11 mouse cellular contexts compared by ENCODE assay signal in the genomic region with DNA sequence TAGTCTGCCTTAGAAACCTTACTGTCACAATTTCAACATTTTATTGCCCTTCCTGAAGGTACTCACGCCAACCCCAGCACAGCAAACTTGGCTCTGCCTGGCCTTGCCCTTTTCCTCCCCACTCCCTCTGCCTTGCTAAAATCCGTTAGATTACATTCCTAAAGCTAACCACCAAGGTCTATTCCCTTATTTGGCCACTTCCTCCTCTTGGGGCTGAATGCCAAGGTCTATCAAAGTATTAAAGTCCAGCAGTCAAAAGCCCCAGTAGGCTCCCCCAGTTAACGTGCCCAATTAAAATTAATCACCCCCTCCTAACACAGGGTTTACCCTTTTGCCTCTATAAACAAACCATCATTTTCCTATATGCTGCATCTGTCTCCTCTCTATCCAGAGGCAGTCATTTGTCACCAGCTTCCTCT. TPM values are rescaled to one million over a fixed set of nuclear protein-coding genes. Genes with fewer than 3 reads are reported as not detected.
DNase-seq lines count a peak whose midpoint lies in the region; ATAC-seq and TF ChIP-seq lines count a peak whose summit lies in the region.
"Had no signal": no experiment of that assay in that cellular context is flagged by ENCODE, and none has a peak within 500 bp of the region (broad histone marks: within the 10 kb centered on the region; RNA-seq: fewer than 3 reads in every experiment).

No protein-coding gene starts in this region.

- no peaks in the 10 kb centered on the region for H3K36me3 ChIP-seq in lung, embryonic 14.5 days (ENCODE audit: insufficient read depth)
- H3K36me3 ChIP-seq in myocyte (ENCODE audit: control insufficient read depth, insufficient read depth): no peaks in the 10 kb centered on the region
- no peaks in the 10 kb centered on the region for H3K36me3 ChIP-seq in midbrain, embryonic 15.5 days (replicated peaks)
- H3K36me3 ChIP-seq: neural tube, embryonic 12.5 days had no signal

- 0 out of 2 replicates have a peak overlapping the region, but pooled peaks have one; percentile 10 for H3K4me2 ChIP-seq in lung, embryonic 14.5 days
- no peak overlapping the region for H3K4me2 ChIP-seq in myocyte (ENCODE audit: low read depth)
- no peak overlapping the region for H3K4me2 ChIP-seq in midbrain, embryonic 15.5 days
- H3K4me2 ChIP-seq: neural tube, embryonic 12.5 days had no signal

- 7% methylated on average over 3 of the region's 3 CpGs for WGBS in lung, embryonic 14.5 days
- WGBS in midbrain, embryonic 15.5 days: 40% methylated on average over 3 of the region's 3 CpGs

- intact Hi-C loops in heart, postnatal 10 days (cut with DNase I): no loop called here
- intact Hi-C loops in gastrocnemius, postnatal 14 days (cut with DNase I; ENCODE audit: low total_unique reads): no loop called here

- H3K27me3 ChIP-seq in lung, embryonic 14.5 days (ENCODE audit: insufficient read depth, low read length): no peaks in the 10 kb centered on the region
- no peaks in the 10 kb centered on the region for H3K27me3 ChIP-seq in myocyte (ENCODE audit: control insufficient read depth, insufficient read depth, insufficient read length)
- H3K27me3 ChIP-seq in midbrain, embryonic 15.5 days (replicated peaks): no peaks in the 10 kb centered on the region
- H3K27me3 ChIP-seq: neural tube, embryonic 12.5 days had no signal

- 0 out of 2 replicates have a peak, but pooled peaks cover 3% of the 10 kb centered on the region for H3K4me1 ChIP-seq in lung, embryonic 14.5 days (ENCODE audit: insufficient read depth)
- no peaks in the 10 kb centered on the region for H3K4me1 ChIP-seq in midbrain, embryonic 15.5 days

- no peak for TF ChIP-seq CTCF in lung, embryonic 14.5 days (IDR thresholded peaks at IDR 0.05; ENCODE audit: low read depth)

- H3K9ac ChIP-seq in lung, embryonic 14.5 days: no peak overlapping the region
- H3K9ac ChIP-seq in midbrain, embryonic 15.5 days: no peak overlapping the region
- H3K9ac ChIP-seq: neural tube, embryonic 12.5 days had no signal

- ATAC-seq in lung, embryonic 14.5 days (ENCODE audit: insufficient read depth): peak; percentile 65; the same call in 1 of the 2 replicates
- no peak for ATAC-seq in midbrain, embryonic 15.5 days (replicated peaks)
- ATAC-seq: lung, postnatal 0 days had no signal

- no peak for TF ChIP-seq POLR2A in myocyte (IDR thresholded peaks at IDR 0.05; ENCODE audit: insufficient read length, low read depth)

- peaks cover 4% of the 10 kb centered on the region; the same call in 1 of the 2 replicates for H3K9me3 ChIP-seq in lung, embryonic 14.5 days (ENCODE audit: low read depth, low read length)
- H3K9me3 ChIP-seq in midbrain, embryonic 15.5 days: no peaks in the 10 kb centered on the region
- H3K9me3 ChIP-seq: neural tube, embryonic 12.5 days had no signal

- H3ac ChIP-seq in myocyte (ENCODE audit: control insufficient read depth, insufficient read length): no peak overlapping the region

- H3K27ac ChIP-seq in lung, embryonic 14.5 days (ENCODE audit: low read depth): no peak overlapping the region; the same call in 1 of the 2 replicates
- no peak overlapping the region for H3K27ac ChIP-seq in midbrain, embryonic 15.5 days
- H3K27ac ChIP-seq: neural tube, embryonic 12.5 days had no signal

- DNase-seq in heart, adult 11 months: peak; percentile 64
- DNase-seq in heart, postnatal 10 days: no peak
- DNase-seq in lung, embryonic 14.5 days: peak; percentile 69
- no peak for DNase-seq in lung, postnatal 14 days
- peak; percentile 78 to 79 for DNase-seq in adrenal gland, postnatal 36 days
- DNase-seq in gastrocnemius, postnatal 14 days: no peak
- DNase-seq: gastrocnemius, postnatal 36 days had no signal

- H3K79me2 ChIP-seq in myocyte (ENCODE audit: control insufficient read depth, insufficient read depth): no peaks in the 10 kb centered on the region

- H3K4me3 ChIP-seq in lung, embryonic 14.5 days (ENCODE audit: low read depth, low read length): no peak overlapping the region
- H3K4me3 ChIP-seq in myocyte: no peak overlapping the region
- no peak overlapping the region for H3K4me3 ChIP-seq in midbrain, embryonic 15.5 days
- H3K4me3 ChIP-seq: neural tube, embryonic 12.5 days had no signal

TF ChIP-seq in myocyte, 11 proteins besides CTCF, POLR2A, EP300 and RAD21:
- TF ChIP-seq TCF3 (IDR thresholded peaks at IDR 0.05; ENCODE audit: insufficient read length, low read depth): no peak
- TF ChIP-seq SRF (IDR thresholded peaks at IDR 0.05; ENCODE audit: control insufficient read depth, insufficient read length, low read depth): peak; percentile 40

RNA-seq across cellular contexts. Expression of a gene that starts 32.6 kb away (rescaled TPM):
- total RNA-seq in heart, postnatal 10 days (2021): 10 to 100 TPM; 55.4 to 56.4 TPM
- 114 TPM in 2 replicates for polyA plus RNA-seq in lung, embryonic 14.5 days (2014; fragmentation: Nextera tagmentation; extraction: Ambion mirVana)
- 100 to 1,000 TPM; 131 to 157 TPM for total RNA-seq in adrenal gland, postnatal 36 days (2021)
- polyA plus RNA-seq in myocyte (2012; fragmentation: generic; extraction: Trizol): 20.5 TPM
- total RNA-seq in gastrocnemius, postnatal 14 days (2021): 10 to 100 TPM; 30.9 to 31.5 TPM
- polyA plus RNA-seq in midbrain, embryonic 15.5 days (2015; fragmentation: Nextera tagmentation; extraction: Ambion mirVana): 68.8 and 71.7 TPM in 2 replicates

RNA-seq across cellular contexts. Expression of a gene that starts 33.0 kb away (rescaled TPM):
- 10 to 100 TPM in 1 of 2 experiments, 1 to 10 TPM in 1; 9.9 to 10.2 TPM for total RNA-seq in heart, postnatal 10 days (2021)
- 7.5 and 8.0 TPM in 2 replicates for polyA plus RNA-seq in lung, embryonic 14.5 days (2014; fragmentation: Nextera tagmentation; extraction: Ambion mirVana)
- total RNA-seq in adrenal gland, postnatal 36 days (2021): 10 to 100 TPM; 18.7 to 23.3 TPM
- 1.3 TPM for polyA plus RNA-seq in myocyte (2012; fragmentation: generic; extraction: Trizol)
- total RNA-seq in gastrocnemius, postnatal 14 days (2021): 1 to 10 TPM; 6.9 to 7.3 TPM
- polyA plus RNA-seq in midbrain, embryonic 15.5 days (2015; fragmentation: Nextera tagmentation; extraction: Ambion mirVana): 5.8 and 6.0 TPM in 2 replicates

Comparison
In these comparisons a context has a peak if more than half of its experiments do, and no peak if none do; other contexts are left out.
1. DNase-seq: peak in heart, adult 11 months (single experiment), lung, embryonic 14.5 days (single experiment) and adrenal gland, postnatal 36 days (2 of 2); none in heart, postnatal 10 days (0 of 2), lung, postnatal 14 days (single experiment) and gastrocnemius, postnatal 14 days (single experiment).